Mouse (Mus musculus): ENCODE data around the gene Ankra2.

GRCm38 (mm10) chr13:98317246-98317677 lies 54.4 kb downstream of the Ankra2 start:
- no peak for TF ChIP-seq GATA1 (IDR thresholded peaks at IDR 0.05; ENCODE audit: low read length)
- TF ChIP-seq TAL1 (IDR thresholded peaks at IDR 0.05; ENCODE audit: low read length) = no peak
